Mouse (Mus musculus) megakaryocyte, embryonic 14.5 days (primary cell): ENCODE results near the gene Sacs.

Experiments used
- FLI1 ChIP-seq: IDR thresholded peaks from 2 replicates; pipeline ENCODE4 v1.6.1; 2012; ENCODE audit warnings: low read length, inconsistent platforms, mixed read lengths
- GATA1 ChIP-seq: IDR thresholded peaks from 3 replicates; pipeline ENCODE4 v1.6.1; 2012; ENCODE audit warnings: mixed read lengths, low read length, inconsistent platforms, borderline replicate concordance

GRCm38 (mm10) chr14:61237101-61237654, 98.9 kb downstream of the Sacs start:
- TF ChIP-seq GATA1 = no peak
- no peak for TF ChIP-seq FLI1
